Mouse (Mus musculus) liver (tissue): ENCODE measurements at regions not wholly inside any gene's neighbourhood (a gene's known extent, or its start where the extent isn't known, plus 50 kb on each side); places are given as distances from the start of the nearest gene placed in this dataset.

Experiments
- DNase-seq: peaks from one replicate; pipeline ENCODE4 v3.0.0-alpha.2; 2020; ENCODE audit warnings: mixed read lengths

- DNase-seq: no peak
Measured at GRCm38 (mm10) chr9:41545776-41546175, 384.3 kb upstream of the Ubash3b start.

GRCm38 (mm10) chr9:41542511-41542910 lies 381.0 kb upstream of the Ubash3b start:
- DNase-seq: no peak

GRCm38 (mm10) chr9:41541327-41541726 lies 379.8 kb upstream of the Ubash3b start:
- no peak for DNase-seq

- DNase-seq: no peak
Measured at GRCm38 (mm10) chr9:41532786-41533185, 371.3 kb upstream of the Ubash3b start.

DNA sequence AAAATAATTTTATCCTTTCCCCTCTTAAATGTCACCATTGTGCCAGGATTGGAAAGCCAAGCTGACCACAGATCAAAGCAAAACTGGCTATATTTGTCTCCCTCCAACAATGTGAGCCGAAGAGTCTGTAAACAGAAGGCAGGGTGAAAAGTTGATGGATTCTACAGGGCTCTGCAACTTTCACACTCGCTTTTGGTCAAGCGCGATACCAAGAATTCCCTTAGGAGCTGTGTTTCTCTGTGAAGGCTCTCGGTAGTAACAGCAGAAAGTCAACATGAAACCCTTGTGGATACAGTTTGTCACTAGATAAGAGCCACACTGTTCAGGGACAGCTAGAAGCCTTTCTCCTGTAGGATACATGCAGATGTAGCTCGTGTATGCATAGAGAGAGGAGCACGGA lies 370.8 kb upstream of the Ubash3b start:
- DNase-seq: no peak

DNA sequence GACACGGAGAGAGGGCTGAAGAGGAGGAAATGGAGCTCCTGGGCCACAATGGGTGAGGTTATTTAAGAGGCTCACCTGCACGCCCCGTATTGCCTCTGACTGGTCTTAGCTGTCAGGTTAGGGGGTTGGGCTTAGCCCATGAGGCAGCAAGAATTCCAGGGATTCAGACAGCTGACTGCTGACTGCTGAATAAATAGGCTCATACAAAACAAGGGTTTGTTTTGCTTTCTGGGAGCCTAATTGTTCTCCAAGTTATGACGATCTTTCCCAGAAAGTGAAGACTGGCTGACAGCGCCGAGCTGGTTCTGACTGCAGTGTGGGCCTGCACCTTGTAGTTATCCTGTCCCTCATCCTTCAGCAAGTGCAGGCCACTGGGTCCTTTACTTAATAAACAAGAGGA lies 370.1 kb upstream of the Ubash3b start:
- no peak for DNase-seq

GRCm38 (mm10) chr9:41526126-41526525 lies 364.6 kb upstream of the Ubash3b start:
- no peak for DNase-seq

DNA sequence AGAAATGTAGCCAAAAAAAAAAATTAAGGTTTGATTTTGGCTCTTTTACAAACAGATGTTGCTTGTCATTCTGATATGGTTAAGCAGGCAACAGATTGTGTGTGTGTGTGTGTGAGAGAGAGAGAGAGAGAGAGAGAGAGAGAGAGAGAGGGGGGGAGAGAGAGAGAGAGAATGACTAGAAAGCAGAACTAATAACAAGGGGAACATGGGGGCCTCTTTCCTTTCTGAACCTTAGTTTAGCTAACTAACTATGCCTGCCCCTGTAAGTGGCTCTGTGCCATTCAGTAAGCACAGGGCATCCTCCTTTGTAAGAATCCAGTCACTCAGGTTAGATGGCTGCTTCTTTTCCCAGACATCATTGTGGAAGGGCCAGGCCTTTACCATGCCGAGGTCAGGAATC lies 364.0 kb upstream of the Ubash3b start:
- DNase-seq: no peak

- DNase-seq: no peak
Measured at GRCm38 (mm10) chr9:41524591-41524990, 363.1 kb upstream of the Ubash3b start.

GRCm38 (mm10) chr9:41523969-41524368 lies 362.5 kb upstream of the Ubash3b start:
- DNase-seq: no peak

DNA sequence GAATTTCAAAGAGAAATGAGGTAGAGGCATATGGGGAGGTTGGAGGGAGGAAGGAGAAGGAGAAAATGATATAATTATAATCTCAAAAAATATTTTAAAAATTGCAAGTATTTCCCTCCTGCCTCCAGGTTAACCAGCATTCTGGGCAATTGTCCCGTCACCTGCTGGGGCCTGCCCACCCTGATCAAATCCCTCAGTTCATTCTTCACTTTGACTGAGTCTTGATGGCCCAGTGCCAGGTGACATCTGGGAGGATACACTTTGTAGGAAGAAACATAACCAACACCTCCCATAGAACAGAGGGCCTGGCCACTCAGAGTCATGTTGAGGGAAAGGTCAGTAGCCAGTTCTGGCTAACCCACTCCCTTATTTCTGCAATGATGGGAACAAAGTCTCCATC lies 360.8 kb upstream of the Ubash3b start:
- DNase-seq: no peak

DNA sequence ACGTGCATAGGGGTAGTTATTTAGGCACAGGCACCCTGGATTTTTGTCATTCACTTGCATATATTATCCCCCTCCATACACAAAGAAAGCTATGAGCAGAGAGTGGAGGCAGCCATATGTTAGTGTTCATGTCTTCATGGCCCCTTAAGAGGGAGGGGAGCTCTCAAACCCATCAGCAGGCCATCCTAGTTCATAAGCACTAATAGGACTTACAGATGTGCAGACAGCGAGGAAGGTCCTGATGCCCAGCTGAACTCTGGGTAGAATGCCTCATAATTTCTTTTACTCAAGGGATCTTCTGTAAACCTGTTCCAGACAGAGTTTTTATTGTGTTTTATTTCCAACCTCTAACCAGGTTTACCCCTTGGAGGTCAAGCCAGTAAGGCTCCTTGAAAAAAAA lies 356.3 kb upstream of the Ubash3b start:
- no peak for DNase-seq

- no peak for DNase-seq
Measured at GRCm38 (mm10) chr9:41517053-41517696, 355.7 kb upstream of the Ubash3b start.

DNA sequence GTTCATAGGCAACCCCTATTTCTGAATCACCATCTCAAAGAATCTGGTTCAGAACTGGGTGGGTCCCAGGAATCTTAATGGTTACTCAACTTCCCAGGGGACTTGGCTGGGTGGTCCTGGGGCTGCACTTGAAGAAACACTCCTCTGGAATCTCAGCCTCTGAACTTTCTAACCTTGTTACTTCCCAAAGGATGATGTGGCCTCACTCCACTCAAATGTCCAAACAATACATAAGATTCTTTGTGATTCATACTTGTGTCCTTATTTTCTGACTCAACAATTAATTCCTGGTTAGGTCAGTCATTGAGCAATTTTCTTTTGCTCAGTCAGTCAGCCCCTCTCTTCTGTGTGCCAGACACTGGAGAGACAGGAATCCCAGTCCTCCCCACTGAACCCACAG lies 353.7 kb upstream of the Ubash3b start:
- DNase-seq: no peak

GRCm38 (mm10) chr9:41513701-41514100 lies 352.2 kb upstream of the Ubash3b start:
- no peak for DNase-seq

DNA sequence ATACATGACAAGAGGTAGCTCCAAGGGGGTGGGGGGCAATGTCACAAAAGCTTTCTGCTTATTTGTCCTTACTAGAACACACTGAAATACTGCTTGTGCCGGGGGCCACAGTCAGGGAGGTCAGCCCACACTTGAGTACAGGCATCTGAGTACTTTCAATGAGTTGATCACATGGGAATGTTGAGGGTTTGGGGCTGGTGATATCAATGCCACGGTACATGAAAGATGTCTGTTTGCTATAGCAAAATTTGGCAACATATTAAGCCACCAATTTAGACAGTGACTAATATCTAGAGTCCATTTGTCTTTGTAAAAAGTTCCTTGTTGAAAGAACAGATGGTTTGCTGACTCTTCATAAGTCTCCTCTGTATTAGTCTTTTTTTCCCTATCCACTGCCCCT lies 348.1 kb upstream of the Ubash3b start:
- DNase-seq: no peak

- no peak for DNase-seq
Measured at GRCm38 (mm10) chr9:41508746-41509145, 347.2 kb upstream of the Ubash3b start.

DNA sequence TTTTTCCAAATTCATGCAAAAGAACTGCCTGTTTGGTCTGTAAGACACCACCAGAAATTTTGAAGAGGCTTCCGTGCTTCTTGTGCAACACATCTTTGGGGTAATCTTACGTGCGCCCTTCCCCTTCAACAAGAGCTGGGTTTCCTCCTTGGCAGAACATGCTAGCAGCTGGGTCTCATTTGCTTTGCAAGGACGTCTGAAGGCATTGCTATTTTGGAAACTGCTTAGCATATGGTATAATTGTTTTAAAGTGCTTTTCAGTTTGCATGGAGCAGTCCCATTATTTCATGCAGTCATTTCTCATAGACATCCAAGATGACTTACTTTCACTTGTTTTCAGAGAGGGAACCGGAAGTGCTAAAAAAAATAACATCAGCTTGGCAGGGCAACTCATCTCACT lies 336.8 kb upstream of the Ubash3b start:
- no peak for DNase-seq

- no peak for DNase-seq
Measured at GRCm38 (mm10) chr9:41490112-41490511, 328.6 kb upstream of the Ubash3b start.

DNA sequence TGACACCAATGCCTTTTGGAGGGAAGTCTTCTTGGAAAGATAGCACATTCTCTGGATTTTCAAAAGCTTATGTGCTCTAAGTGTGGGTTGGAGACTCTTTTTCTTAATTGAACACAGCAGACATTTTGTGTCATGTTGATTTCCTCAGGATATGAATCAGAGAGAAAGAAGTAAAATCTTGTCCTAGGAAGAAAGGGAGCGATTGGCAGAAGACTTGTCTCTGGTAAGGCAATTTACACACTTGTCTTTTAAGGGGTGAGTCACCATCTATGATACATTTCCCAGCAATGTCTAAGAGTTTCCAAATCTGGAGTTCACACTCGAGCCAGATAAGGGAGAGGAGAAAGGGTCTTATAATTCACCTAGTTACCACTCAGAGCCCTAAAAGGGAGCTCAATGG lies 326.5 kb upstream of the Ubash3b start:
- DNase-seq: no peak

GRCm38 (mm10) chr9:41483218-41483617 lies 321.7 kb upstream of the Ubash3b start:
- no peak for DNase-seq

DNA sequence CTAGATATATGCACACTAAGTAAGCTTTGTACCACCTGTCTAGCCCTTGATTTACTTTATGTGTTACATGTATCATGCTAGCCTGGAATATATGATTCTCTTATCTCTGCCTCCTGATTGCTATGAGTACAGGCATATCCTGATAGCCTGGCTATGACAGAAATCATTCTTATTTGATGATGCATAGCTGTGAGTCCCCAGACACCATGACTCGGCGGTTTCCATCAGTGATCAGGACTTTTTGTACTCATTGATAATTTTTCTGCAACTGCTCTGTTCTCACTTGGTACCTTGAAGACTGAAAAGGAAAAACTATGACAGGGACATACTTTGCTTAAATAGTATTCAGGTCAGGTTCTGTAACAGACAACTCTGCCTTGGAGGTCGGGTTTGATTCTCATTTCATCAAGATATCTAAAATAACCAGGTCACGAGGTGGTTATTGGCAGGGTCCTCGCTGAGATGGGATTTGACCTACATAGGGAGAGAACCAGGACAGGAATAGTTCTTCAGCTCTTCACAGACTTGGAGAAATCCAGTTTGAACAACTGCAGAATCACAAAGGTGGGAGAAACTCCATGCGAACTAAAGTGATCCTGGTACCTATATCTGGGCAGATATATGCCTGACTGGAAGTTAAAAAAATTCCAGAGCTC lies 320.2 kb upstream of the Ubash3b start:
- no peak for DNase-seq

GRCm38 (mm10) chr9:41479854-41480749 lies 318.6 kb upstream of the Ubash3b start:
- no peak for DNase-seq

GRCm38 (mm10) chr9:41479085-41479484 lies 317.6 kb upstream of the Ubash3b start:
- no peak for DNase-seq
